ENCODE assay signal across 19 mouse cellular contexts in the genomic region with DNA sequence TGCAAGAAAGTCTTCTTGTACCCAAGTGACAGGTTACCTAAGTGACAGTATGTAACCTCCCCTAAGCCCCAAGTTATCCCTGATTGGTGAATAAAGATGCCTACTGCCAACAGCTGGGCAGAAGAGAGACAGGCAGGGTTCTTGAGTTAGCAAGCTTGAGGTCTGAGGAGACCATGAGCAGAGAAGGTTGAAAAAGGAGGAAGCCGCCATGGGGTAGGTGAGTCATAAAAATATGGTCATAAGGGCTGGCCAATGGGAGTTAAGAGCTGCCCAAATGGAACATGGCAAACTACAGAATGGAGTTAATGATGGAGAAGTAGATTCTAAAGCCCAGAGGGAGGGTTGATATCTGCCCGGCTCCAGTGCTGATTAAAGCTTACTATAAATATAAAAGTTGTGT. TPM values are rescaled to one million over a fixed set of nuclear protein-coding genes. Genes with fewer than 3 reads are reported as not detected.
"Had no signal": no experiment of that assay in that cellular context is flagged by ENCODE, and none has a peak within 500 bp of the region (broad histone marks: within the 10 kb centered on the region; RNA-seq: fewer than 3 reads in every experiment).

No protein-coding gene starts in this region.

- H3K27me3 ChIP-seq: midbrain, embryonic 12.5 days; neural tube, embryonic 13.5 days; neural tube, embryonic 15.5 days; stomach, embryonic 15.5 days had no signal

- H3K27ac ChIP-seq: midbrain, embryonic 10.5 days; midbrain, embryonic 12.5 days; neural tube, embryonic 13.5 days; neural tube, embryonic 15.5 days; stomach, embryonic 15.5 days had no signal

- H3K9me3 ChIP-seq: midbrain, embryonic 10.5 days; midbrain, embryonic 12.5 days; neural tube, embryonic 13.5 days; neural tube, embryonic 15.5 days; stomach, embryonic 15.5 days had no signal

- DNase-seq: lung, adult 18-20 months; lung, embryonic 14.5 days; lung, postnatal 10 days; lung, postnatal 4 days; midbrain, embryonic 14.5 days; right cerebral cortex, postnatal 14 days; thymus, adult 18-20 months; thymus, postnatal 14 days; thymus, postnatal 36 days had no signal

- H3K4me1 ChIP-seq: midbrain, embryonic 10.5 days; midbrain, embryonic 12.5 days; neural tube, embryonic 13.5 days; neural tube, embryonic 15.5 days; stomach, embryonic 15.5 days had no signal

- H3K4me3 ChIP-seq: midbrain, embryonic 10.5 days; midbrain, embryonic 12.5 days; myocyte; neural tube, embryonic 13.5 days; neural tube, embryonic 15.5 days; stomach, embryonic 15.5 days had no signal

- ATAC-seq: midbrain, embryonic 16.5 days had no signal

RNA-seq across cellular contexts. Expression of a gene that starts 49.1 kb away (rescaled TPM):
- total RNA-seq: megakaryocyte-erythroid progenitor cell, adult 5-6 weeks had no signal
- polyA plus RNA-seq: lung, embryonic 14.5 days; lung, embryonic 16.5 days; midbrain, embryonic 10.5 days; midbrain, embryonic 12.5 days; midbrain, embryonic 14.5 days; midbrain, embryonic 16.5 days; myocyte; neural tube, embryonic 11.5 days; neural tube, embryonic 13.5 days; neural tube, embryonic 15.5 days had no signal
